Mouse (Mus musculus) kidney, postnatal 14 days (tissue): ENCODE measurements around the gene Zbtb26.

Experiments
- DNase-seq: peaks from one replicate; pipeline ENCODE4 v3.0.0; 2022; ENCODE audit warnings: mixed read lengths

The Zbtb26 gene

DNA sequence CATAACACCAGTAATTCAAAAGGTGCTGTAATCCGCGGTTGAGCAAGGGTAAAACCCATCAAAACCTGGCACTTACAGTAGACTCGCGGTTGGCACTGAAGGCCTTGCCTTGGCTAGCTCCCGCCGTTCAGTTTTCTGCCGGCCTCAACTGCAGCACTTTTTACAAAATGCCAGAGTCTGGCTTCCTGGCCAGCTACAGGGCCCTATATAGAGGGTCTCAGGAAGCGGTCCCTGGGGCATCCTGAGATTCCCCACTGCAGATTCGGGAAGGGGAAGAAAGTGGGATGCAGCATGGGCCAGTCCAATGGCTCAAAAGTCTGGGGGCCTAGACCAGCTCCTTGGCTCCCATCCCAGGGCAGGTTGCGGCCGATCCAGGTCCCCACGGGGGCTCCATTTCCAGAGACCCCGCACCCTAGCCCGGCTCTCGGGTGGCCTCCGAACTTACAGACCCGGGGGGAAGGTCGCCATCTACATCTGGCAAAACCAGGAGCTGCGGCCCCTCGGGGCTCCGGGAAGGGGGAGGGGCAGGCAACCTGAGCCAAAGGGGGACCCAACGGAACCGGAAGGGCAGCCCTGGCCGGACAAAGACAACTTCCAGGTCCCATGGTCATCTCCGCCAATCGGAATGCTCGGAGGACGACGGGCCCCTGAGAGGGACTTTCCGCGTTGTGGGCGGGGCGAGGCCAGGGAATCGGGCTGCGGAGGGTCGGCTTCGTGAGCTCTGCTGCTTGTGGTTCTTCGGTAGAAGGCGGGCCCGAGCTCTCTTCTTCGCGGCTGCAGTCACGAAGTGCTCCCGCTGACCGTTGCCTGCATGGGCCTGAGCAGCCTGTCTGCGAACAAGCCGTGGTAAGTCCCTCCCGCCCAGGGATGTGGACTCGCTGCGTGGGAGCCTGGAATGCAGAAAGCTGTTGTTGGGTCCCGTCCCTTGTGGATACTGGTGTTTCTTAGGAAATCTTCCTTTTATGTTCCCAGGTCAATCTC is at the start of gene Zbtb26, which contains the start of the genes Zbtb6 and Rabgap1:
Gene Zbtb26, minus strand, starts transcription at position 525 of the 981 bp plus-strand sequence.
Gene Zbtb6, minus strand, starts transcription at position 561 of the 981 bp plus-strand sequence.
Gene Rabgap1, plus strand, starts transcription at position 669 of the 981 bp plus-strand sequence.
- DNase-seq = peak; percentile 97

- DNase-seq = no peak
These were observed 46.0 kb upstream of the Zbtb26 start for GRCm38 (mm10) chr2:37488956-37489355.

GRCm38 (mm10) chr2:37486408-37486807 is 43.5 kb upstream of the Zbtb26 start:
- no peak for DNase-seq

- DNase-seq = peak; percentile 48
These were observed 42.4 kb upstream of the Zbtb26 start for GRCm38 (mm10) chr2:37485370-37485769.

GRCm38 (mm10) chr2:37484165-37484564 is 41.2 kb upstream of the Zbtb26 start:
- DNase-seq = no peak

- DNase-seq = no peak
These were observed 37.1 kb upstream of the Zbtb26 start for GRCm38 (mm10) chr2:37480039-37480438.

DNA sequence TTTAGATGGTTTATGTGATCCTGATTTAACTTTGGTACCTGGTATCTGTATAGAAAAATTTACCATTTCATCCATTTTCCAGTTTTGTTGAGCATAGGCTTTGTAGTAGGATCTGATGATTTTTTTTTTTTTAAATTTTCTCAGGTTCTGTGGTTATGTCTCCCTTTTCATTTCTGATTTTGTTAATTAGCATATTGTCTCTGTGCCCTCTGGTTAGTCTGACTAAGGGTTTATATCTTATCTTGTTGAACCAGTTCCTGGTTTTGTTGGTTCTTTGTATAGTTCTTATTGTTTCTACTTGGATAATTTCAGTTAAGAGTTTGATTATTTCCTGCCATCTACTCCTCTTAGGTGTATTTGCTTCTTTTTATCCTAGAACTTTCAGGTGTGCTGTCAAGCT is 36.6 kb upstream of the Zbtb26 start:
- no peak for DNase-seq

DNA sequence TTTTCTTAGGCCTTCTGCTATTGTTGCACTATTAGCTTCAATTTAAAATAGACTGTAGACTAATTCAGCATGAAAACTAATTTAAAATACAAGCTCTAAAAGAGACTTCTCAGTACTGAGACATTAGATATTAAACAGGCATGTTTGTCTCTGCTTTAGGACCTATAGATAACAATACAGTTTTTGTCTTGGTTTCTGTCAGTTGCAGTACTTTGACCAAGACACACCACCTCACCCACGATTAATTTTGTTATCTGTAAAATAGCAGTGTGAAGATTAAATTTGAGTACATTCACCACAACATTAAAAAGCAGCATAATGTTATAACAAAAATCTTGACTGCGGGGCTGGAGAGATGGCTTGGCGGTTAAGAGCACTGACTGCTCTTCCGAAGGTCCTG is 23.3 kb upstream of the Zbtb26 start:
- no peak for DNase-seq

DNA sequence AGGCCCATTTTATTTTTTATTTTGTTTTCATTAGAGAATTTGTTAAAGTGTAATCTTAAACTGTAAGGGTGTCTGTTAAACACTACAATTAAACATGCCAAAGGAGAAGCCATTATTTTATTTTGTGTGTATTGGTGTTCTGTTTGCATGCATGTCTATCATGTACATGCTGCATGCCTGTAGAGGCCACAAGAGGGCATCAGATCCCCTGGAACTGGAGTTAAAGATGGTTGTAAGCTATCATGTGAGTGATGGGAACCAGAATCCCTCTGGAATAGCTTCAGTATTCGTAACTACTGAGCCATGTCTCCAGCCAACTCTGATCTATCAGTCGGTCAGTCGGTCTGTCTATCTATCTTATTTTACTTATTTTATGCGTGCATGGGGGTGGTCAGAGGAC is 17.8 kb upstream of the Zbtb26 start:
- no peak for DNase-seq

DNA sequence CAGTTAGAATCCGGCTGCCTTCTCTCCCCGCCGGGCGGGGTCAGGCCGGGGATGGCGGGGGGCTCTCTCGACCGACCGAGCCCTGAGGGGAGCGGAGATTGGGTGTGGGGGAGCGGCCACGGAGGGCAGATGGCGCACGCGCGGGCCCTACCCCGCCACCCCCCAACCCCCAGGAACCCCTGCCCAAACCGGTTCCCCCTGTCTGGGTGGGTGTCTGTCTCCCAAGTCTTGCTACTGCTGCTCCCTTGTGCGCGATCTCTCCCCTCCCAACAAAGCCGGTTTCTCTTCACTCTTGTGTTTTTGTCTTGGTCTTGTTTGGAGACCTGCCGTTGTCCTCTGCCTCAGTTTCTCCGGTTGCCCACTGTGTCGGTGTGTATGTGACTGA is 9.4 kb upstream of the Zbtb26 start:
- no peak for DNase-seq

DNA sequence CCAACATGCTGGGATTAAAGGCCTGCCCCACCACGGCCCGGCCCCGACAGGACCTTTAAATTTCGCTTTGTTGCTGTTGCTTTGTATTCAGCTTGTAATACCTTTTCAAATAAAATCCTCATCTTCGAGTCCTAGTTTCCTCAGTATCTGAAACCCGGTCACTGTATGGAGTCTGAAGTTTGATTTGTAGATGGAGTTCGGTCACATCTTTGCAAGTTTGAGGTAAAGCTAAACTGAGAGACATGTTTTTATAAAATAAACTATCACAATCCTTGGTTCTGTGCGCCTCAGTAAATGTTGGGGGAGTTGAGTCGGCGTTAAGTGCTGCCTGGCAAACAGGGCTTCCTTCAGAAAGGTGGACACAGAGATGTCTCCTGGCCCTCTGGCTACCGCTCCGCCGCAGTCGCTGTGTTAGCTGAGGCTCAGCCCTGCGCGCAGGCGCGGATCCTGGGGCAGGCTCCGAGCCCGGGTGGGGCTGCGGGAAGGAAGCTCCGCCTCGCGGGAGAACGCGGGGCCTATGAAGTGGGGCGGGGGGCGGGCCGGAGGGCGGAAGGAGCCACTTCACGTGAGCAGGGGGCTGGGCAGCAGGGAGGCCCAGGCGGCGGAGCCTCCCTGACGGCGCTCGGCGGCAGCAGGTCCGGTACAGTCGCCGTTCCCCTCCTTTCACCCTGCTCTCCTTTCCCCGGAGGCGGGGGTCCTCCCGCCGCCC is 8.9 kb upstream of the Zbtb26 start:
- DNase-seq = peak; percentile 96

DNA sequence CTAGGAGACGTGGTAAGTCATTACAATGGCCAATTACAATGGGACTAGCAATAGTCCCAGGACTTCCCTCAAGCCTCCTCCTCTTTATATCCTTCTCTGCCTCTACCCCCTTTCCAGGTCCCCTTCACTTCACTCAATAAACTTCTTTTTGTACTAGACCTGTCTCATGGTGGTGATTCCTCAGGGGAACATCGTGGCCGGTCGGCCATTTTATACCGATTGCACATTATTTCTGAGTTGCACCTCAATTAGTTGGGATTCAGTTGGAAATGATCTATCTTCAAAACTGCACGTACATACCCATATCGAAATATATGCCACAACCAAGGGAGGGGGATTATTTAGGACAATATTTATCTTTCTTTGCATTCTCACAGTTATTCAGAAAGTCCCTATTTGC is 11.3 kb downstream of the Zbtb26 start:
- DNase-seq = no peak

GRCm38 (mm10) chr2:37430593-37431464 is 12.1 kb downstream of the Zbtb26 start:
- peak; percentile 92 for DNase-seq

DNA sequence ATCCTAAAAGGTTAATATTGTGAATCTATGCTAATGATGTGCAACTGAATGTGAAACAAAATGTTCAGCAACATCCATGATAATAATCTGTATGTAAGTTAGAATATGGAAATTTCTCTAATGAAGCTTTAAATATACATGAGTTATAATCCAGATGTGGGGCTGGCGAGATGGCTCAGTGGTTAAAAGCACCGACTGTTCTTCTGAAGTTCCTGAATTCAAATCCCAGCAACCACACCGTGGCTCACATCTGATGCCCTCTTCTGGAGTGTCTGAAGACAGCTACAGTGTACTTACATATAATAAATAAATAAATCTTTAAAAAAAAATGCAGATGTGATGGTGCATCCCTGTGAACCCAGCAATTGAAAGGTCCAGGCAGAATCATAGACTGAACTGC is 19.3 kb downstream of the Zbtb26 start:
- no peak for DNase-seq

GRCm38 (mm10) chr2:37422306-37423304 is 20.3 kb downstream of the Zbtb26 start, which contains the start of gene Rc3h2:
Gene Rc3h2 (minus strand): TSS chr2:37422903.
- DNase-seq = peak; percentile 96

- no peak for DNase-seq
These were observed 21.0 kb downstream of the Zbtb26 start for GRCm38 (mm10) chr2:37421903-37422302.

DNA sequence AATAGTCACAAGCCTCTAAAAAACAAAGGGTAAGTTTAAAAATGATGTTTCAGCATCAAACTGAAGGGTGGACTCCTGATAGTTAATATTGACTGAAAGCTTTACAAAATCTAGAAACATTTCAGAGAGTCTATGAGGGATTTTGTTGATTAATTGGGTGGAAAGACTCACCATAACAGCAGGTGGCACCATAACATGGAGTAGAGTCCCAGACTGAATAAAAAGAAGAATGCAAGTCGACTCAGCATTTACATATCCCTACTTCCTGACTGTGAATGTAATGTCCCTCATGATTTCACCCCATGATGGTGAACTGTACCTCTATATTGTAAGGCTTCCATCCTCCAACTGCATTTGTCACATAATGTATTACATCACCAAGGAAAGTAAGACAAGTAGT is 47.4 kb downstream of the Zbtb26 start:
- DNase-seq = no peak

DNA sequence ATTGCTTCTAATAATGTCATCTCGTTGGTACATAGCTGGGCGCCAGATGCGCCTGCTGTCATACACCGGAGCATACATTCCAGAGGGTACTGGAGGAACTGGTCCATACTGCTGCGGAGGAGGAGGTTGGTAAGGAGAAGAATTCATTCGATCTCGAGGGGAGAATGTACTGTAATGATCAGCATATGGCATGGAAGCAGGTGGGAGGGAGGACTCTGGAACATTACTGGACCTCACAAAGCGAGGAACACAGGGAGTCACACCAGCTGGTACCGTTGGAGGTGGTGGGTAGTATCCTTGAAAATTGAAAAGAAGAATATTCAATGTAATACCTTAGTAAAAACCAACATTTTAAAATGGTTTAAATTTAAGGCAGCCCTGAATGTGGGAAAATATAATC is 60.0 kb downstream of the Zbtb26 start:
- no peak for DNase-seq
